Mouse (Mus musculus) activated CD4-positive, CD25-positive, alpha-beta regulatory T cell, adult 9 weeks (primary cell): Measurements from ENCODE around the gene Olfr722. TPM values are rescaled to one million over a fixed set of nuclear protein-coding genes. Genes with fewer than 3 reads are reported as not detected.

Source experiments
- polyA plus RNA-seq: library from polyadenylated mRNA; unstranded; fragments of 100-300 nt; shearing (Covaris generic); gene quantifications from one replicate; pipeline ENCODE4 v1.2.1, GENCODE M21; 2017

The Olfr722 gene
- polyA plus RNA-seq: not detected

GRCm38 (mm10) chr14:49901899-49902298, at the start of gene Olfr722:
Gene Olfr722 (minus strand): TSS chr14:49901999.

GRCm38 (mm10) chr14:49931687-49932086, 29.9 kb upstream of the Olfr722 start, which contains the start of gene Olfr723:
Gene Olfr723 (minus strand): TSS chr14:49931787.

Other genes with a start within 250 kb of the Olfr722 start
- not detected for gene Armh4, start 118.6 kb downstream of the Olfr722 start, polyA plus RNA-seq
- not detected for gene Olfr723, start 29.8 kb upstream of the Olfr722 start, polyA plus RNA-seq
- gene Olfr724, start 61.3 kb upstream of the Olfr722 start, polyA plus RNA-seq: not detected
- gene Olfr725, start 138.4 kb upstream of the Olfr722 start, polyA plus RNA-seq: not detected
- not detected for gene Olfr726, start 189.0 kb upstream of the Olfr722 start, polyA plus RNA-seq
- not detected for gene Olfr727, start 221.2 kb upstream of the Olfr722 start, polyA plus RNA-seq
- not detected for gene Olfr728, start 240.7 kb upstream of the Olfr722 start, polyA plus RNA-seq